Mouse (Mus musculus): Measurements from ENCODE around the gene Gm21119. TPM values are rescaled to one million over a fixed set of nuclear protein-coding genes. Genes with fewer than 3 reads are reported as not detected.
"Not testable (repeated sequence)": the region's sequence is repeated elsewhere in the genome, so short reads cannot be mapped to it uniquely, and the experiment has no call there.

The Gm21119 gene
- total and polyA plus RNA-seq, 3 experiments: not detected

DNA sequence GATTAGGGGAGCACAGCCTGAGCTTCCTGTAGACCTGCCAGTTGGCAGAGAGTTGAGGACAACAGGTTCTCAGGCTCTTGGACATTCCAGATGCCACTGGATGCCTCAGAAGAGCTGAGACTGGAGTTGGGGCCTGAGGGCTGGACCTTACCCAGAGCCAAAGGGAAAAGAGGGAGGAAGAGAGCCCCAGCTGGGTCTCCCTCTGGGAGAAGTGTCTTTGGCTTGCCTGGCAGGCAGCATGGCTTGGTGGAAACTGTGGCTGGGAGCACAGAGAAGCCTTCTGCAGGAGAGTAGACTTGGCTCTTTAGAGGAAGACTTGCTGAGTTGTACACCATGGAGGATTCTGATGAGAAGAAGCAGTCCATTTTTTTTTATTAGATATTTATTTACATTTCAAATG, 38.3 kb downstream of the Gm21119 start:
- H3K4me1 ChIP-seq (ENCODE audit: control insufficient read depth in 1 of 2, insufficient read depth in 2 of 2, low read length in 2 of 2); H3K79me2 ChIP-seq (ENCODE audit: control insufficient read depth, insufficient read depth, low read length, poor library complexity); H3K36me3 ChIP-seq (ENCODE audit: control insufficient read depth in 1 of 2, insufficient read depth in 2 of 2, low read length in 2 of 2); DNase-seq (ENCODE audit: low read depth, low spot score); H3K27me3 ChIP-seq (ENCODE audit: control insufficient read depth in 1 of 2, insufficient read depth in 2 of 2, low read length in 2 of 2); H3K9me3 ChIP-seq (replicated peaks; ENCODE audit: insufficient read depth, low read length); H3K27ac ChIP-seq (ENCODE audit: control insufficient read depth, low read depth, low read length); H3K9ac ChIP-seq (ENCODE audit: control insufficient read depth, low read depth, low read length, poor library complexity, severe bottlenecking); H3K4me3 ChIP-seq (ENCODE audit: control insufficient read depth in 1 of 2, insufficient read depth in 1 of 2, low read depth in 2 of 2, low read length in 2 of 2): not testable (repeated sequence)

DNA sequence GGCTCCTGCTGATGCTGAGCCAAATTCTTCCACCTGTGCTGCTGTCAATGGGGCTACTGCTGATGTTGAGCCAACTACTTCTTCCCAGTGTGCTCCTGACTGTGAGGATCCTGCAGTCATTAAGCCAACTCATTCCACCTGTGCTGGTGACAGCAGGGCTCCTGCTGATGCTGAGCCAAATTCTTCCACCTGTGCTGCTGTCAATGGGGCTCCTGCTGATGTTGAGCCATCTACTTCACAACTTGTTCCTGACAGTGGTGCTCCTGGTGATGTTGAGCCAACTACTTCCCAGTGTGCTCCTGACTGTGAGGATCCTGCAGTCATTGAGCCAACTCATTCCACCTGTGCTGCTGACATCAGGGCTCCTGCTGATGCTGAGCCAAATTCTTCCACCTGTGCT, 63.7 kb downstream of the Gm21119 start:
- H3K27me3 ChIP-seq (ENCODE audit: control insufficient read depth in 1 of 2, insufficient read depth in 2 of 2, low read length in 2 of 2); H3K27ac ChIP-seq (ENCODE audit: control insufficient read depth, low read depth, low read length); H3K9ac ChIP-seq (ENCODE audit: control insufficient read depth, low read depth, low read length, poor library complexity, severe bottlenecking); H3K79me2 ChIP-seq (ENCODE audit: control insufficient read depth, insufficient read depth, low read length, poor library complexity); DNase-seq (ENCODE audit: low read depth, low spot score); H3K9me3 ChIP-seq (replicated peaks; ENCODE audit: insufficient read depth, low read length); H3K36me3 ChIP-seq (ENCODE audit: control insufficient read depth in 1 of 2, insufficient read depth in 2 of 2, low read length in 2 of 2); H3K4me3 ChIP-seq (ENCODE audit: control insufficient read depth in 1 of 2, insufficient read depth in 1 of 2, low read depth in 2 of 2, low read length in 2 of 2); H3K4me1 ChIP-seq (ENCODE audit: control insufficient read depth in 1 of 2, insufficient read depth in 2 of 2, low read length in 2 of 2): not testable (repeated sequence)

Measured in MEL (cell line).